In genomic region chr7:107796500-107796899, GRCm38 (mm10) we compare ENCODE assay signal across 47 mouse cellular contexts. TPM values are rescaled to one million over a fixed set of nuclear protein-coding genes. Genes with fewer than 3 reads are reported as not detected.
"Had no signal": no experiment of that assay in that cellular context is flagged by ENCODE, and none has a peak within 500 bp of the region (broad histone marks: within the 10 kb centered on the region; RNA-seq: fewer than 3 reads in every experiment).

No protein-coding gene starts in this region.

- H3K36me3 ChIP-seq: limb, embryonic 10.5 days; limb, embryonic 12.5 days; limb, embryonic 13.5 days; limb, embryonic 15.5 days; liver, embryonic 12.5 days; liver, embryonic 13.5 days; liver, embryonic 15.5 days; lung, embryonic 15.5 days; midbrain, embryonic 10.5 days; midbrain, embryonic 12.5 days; midbrain, embryonic 13.5 days; midbrain, embryonic 15.5 days had no signal

- H3K9me3 ChIP-seq: limb, embryonic 10.5 days; limb, embryonic 12.5 days; limb, embryonic 13.5 days; limb, embryonic 15.5 days; liver, embryonic 12.5 days; liver, embryonic 13.5 days; liver, embryonic 15.5 days; lung, embryonic 15.5 days; megakaryocyte, embryonic 14.5 days; midbrain, embryonic 10.5 days; midbrain, embryonic 12.5 days; midbrain, embryonic 13.5 days; midbrain, embryonic 15.5 days had no signal

- H3K9ac ChIP-seq: limb, embryonic 12.5 days; limb, embryonic 13.5 days; limb, embryonic 15.5 days; liver, embryonic 12.5 days; liver, embryonic 13.5 days; liver, embryonic 14.5 days; liver, embryonic 15.5 days; liver, postnatal 0 days; lung, embryonic 14.5 days; lung, embryonic 15.5 days; midbrain, embryonic 12.5 days; midbrain, embryonic 13.5 days; midbrain, embryonic 15.5 days had no signal

- H3K4me1 ChIP-seq: limb, embryonic 12.5 days; limb, embryonic 13.5 days; limb, embryonic 15.5 days; liver, embryonic 12.5 days; liver, embryonic 13.5 days; liver, embryonic 15.5 days; lung, embryonic 15.5 days; megakaryocyte, embryonic 14.5 days; midbrain, embryonic 10.5 days; midbrain, embryonic 12.5 days; midbrain, embryonic 13.5 days; midbrain, embryonic 15.5 days had no signal

- H3K4me2 ChIP-seq: limb, embryonic 12.5 days; limb, embryonic 13.5 days; limb, embryonic 15.5 days; liver, embryonic 11.5 days; liver, embryonic 12.5 days; liver, embryonic 13.5 days; liver, embryonic 15.5 days; lung, embryonic 14.5 days; lung, embryonic 15.5 days; midbrain, embryonic 11.5 days; midbrain, embryonic 12.5 days; midbrain, embryonic 13.5 days; midbrain, embryonic 15.5 days had no signal

- ATAC-seq: liver, embryonic 12.5 days; liver, postnatal 0 days; lung, postnatal 0 days; midbrain, embryonic 13.5 days; midbrain, embryonic 15.5 days; midbrain, embryonic 16.5 days had no signal

- H3K27me3 ChIP-seq: limb, embryonic 12.5 days; limb, embryonic 13.5 days; limb, embryonic 15.5 days; liver, embryonic 12.5 days; liver, embryonic 13.5 days; liver, embryonic 15.5 days; lung, embryonic 15.5 days; megakaryocyte, embryonic 14.5 days; midbrain, embryonic 12.5 days; midbrain, embryonic 13.5 days; midbrain, embryonic 15.5 days had no signal

- H3K27ac ChIP-seq: left cerebral cortex, adult 2 months; limb, embryonic 10.5 days; limb, embryonic 12.5 days; limb, embryonic 13.5 days; limb, embryonic 15.5 days; liver, embryonic 12.5 days; liver, embryonic 13.5 days; liver, embryonic 14.5 days; liver, embryonic 15.5 days; lung, embryonic 15.5 days; macrophage; midbrain, embryonic 10.5 days; midbrain, embryonic 12.5 days; midbrain, embryonic 13.5 days; midbrain, embryonic 15.5 days had no signal

- DNase-seq: left cerebral cortex, postnatal 4 days; liver, embryonic 13.5 days; liver, postnatal 0 days; lung, adult 18-20 months; lung, adult 2 months; lung, embryonic 14.5 days; lung, postnatal 10 days; lung, postnatal 14 days; lung, postnatal 36 days; lung, postnatal 4 days; midbrain, embryonic 14.5 days had no signal

- H3K4me3 ChIP-seq: left cerebral cortex, adult 2 months; limb, embryonic 10.5 days; limb, embryonic 12.5 days; limb, embryonic 13.5 days; limb, embryonic 15.5 days; liver, embryonic 12.5 days; liver, embryonic 13.5 days; liver, embryonic 15.5 days; lung, embryonic 15.5 days; megakaryocyte, embryonic 14.5 days; midbrain, embryonic 10.5 days; midbrain, embryonic 12.5 days; midbrain, embryonic 13.5 days; midbrain, embryonic 15.5 days; myocyte had no signal

RNA-seq across cellular contexts. Expression of gene Ovch2, which starts 4.5 kb away (rescaled TPM):
- total RNA-seq: left cerebral cortex, adult 2 months; left cerebral cortex, adult 8-10 months; left cerebral cortex, postnatal 10 days; left cerebral cortex, postnatal 14 days; left cerebral cortex, postnatal 25 days; left cerebral cortex, postnatal 36 days; left cerebral cortex, postnatal 4 days; liver, adult 2 months; megakaryocyte progenitor cell, adult 5-6 weeks; megakaryocyte, adult 5-6 weeks; megakaryocyte-erythroid progenitor cell, adult 5-6 weeks; midbrain, postnatal 0 days; monocyte, adult 5-6 weeks had no signal
- polyA plus RNA-seq: limb, embryonic 10.5 days; limb, embryonic 11.5 days; limb, embryonic 12.5 days; limb, embryonic 13.5 days; limb, embryonic 14.5 days; limb, embryonic 15.5 days; liver, adult 2 months; liver, embryonic 11.5 days; liver, embryonic 12.5 days; liver, embryonic 13.5 days; liver, embryonic 14.5 days; liver, embryonic 15.5 days; liver, embryonic 16.5 days; liver, postnatal 0 days; lung, adult 2 months; lung, embryonic 14.5 days; lung, embryonic 15.5 days; lung, embryonic 16.5 days; lung, postnatal 0 days; macrophage; midbrain, embryonic 10.5 days; midbrain, embryonic 11.5 days; midbrain, embryonic 12.5 days; midbrain, embryonic 13.5 days; midbrain, embryonic 14.5 days; midbrain, embryonic 15.5 days; midbrain, embryonic 16.5 days; midbrain, postnatal 0 days; myocyte; neural tube, embryonic 11.5 days had no signal

RNA-seq across cellular contexts. Expression of gene Olfr467, which starts 15.6 kb away (rescaled TPM):
- total RNA-seq: left cerebral cortex, adult 2 months; left cerebral cortex, adult 8-10 months; left cerebral cortex, postnatal 10 days; left cerebral cortex, postnatal 14 days; left cerebral cortex, postnatal 25 days; left cerebral cortex, postnatal 36 days; left cerebral cortex, postnatal 4 days; liver, adult 2 months; megakaryocyte progenitor cell, adult 5-6 weeks; megakaryocyte, adult 5-6 weeks; megakaryocyte-erythroid progenitor cell, adult 5-6 weeks; midbrain, postnatal 0 days; monocyte, adult 5-6 weeks had no signal
- polyA plus RNA-seq: limb, embryonic 10.5 days; limb, embryonic 11.5 days; limb, embryonic 12.5 days; limb, embryonic 13.5 days; limb, embryonic 14.5 days; limb, embryonic 15.5 days; liver, adult 2 months; liver, embryonic 11.5 days; liver, embryonic 12.5 days; liver, embryonic 13.5 days; liver, embryonic 14.5 days; liver, embryonic 15.5 days; liver, embryonic 16.5 days; liver, postnatal 0 days; lung, adult 2 months; lung, embryonic 14.5 days; lung, embryonic 15.5 days; lung, embryonic 16.5 days; lung, postnatal 0 days; macrophage; midbrain, embryonic 10.5 days; midbrain, embryonic 11.5 days; midbrain, embryonic 12.5 days; midbrain, embryonic 13.5 days; midbrain, embryonic 14.5 days; midbrain, embryonic 15.5 days; midbrain, embryonic 16.5 days; midbrain, postnatal 0 days; myocyte; neural tube, embryonic 11.5 days had no signal

RNA-seq across cellular contexts. Expression of gene Olfr469, which starts 28.8 kb away (rescaled TPM):
- total RNA-seq: left cerebral cortex, adult 2 months; left cerebral cortex, adult 8-10 months; left cerebral cortex, postnatal 10 days; left cerebral cortex, postnatal 14 days; left cerebral cortex, postnatal 25 days; left cerebral cortex, postnatal 36 days; left cerebral cortex, postnatal 4 days; liver, adult 2 months; megakaryocyte progenitor cell, adult 5-6 weeks; megakaryocyte, adult 5-6 weeks; megakaryocyte-erythroid progenitor cell, adult 5-6 weeks; midbrain, postnatal 0 days had no signal
- polyA plus RNA-seq: limb, embryonic 10.5 days; limb, embryonic 11.5 days; limb, embryonic 12.5 days; limb, embryonic 13.5 days; limb, embryonic 14.5 days; limb, embryonic 15.5 days; liver, adult 2 months; liver, embryonic 11.5 days; liver, embryonic 12.5 days; liver, embryonic 13.5 days; liver, embryonic 14.5 days; liver, embryonic 15.5 days; liver, embryonic 16.5 days; liver, postnatal 0 days; lung, adult 2 months; lung, embryonic 14.5 days; lung, embryonic 15.5 days; lung, embryonic 16.5 days; lung, postnatal 0 days; macrophage; midbrain, embryonic 10.5 days; midbrain, embryonic 11.5 days; midbrain, embryonic 12.5 days; midbrain, embryonic 13.5 days; midbrain, embryonic 14.5 days; midbrain, embryonic 15.5 days; midbrain, embryonic 16.5 days; midbrain, postnatal 0 days; myocyte; neural tube, embryonic 11.5 days had no signal

RNA-seq across cellular contexts. Expression of gene Cyb5r2, which starts 38.7 kb away (rescaled TPM):
- total RNA-seq: left cerebral cortex, adult 2 months; left cerebral cortex, postnatal 10 days; left cerebral cortex, postnatal 14 days; left cerebral cortex, postnatal 25 days; left cerebral cortex, postnatal 36 days; left cerebral cortex, postnatal 4 days; liver, adult 2 months; megakaryocyte progenitor cell, adult 5-6 weeks; megakaryocyte, adult 5-6 weeks; megakaryocyte-erythroid progenitor cell, adult 5-6 weeks; midbrain, postnatal 0 days; monocyte, adult 5-6 weeks had no signal
- polyA plus RNA-seq: liver, embryonic 15.5 days; lung, adult 2 months; macrophage; midbrain, embryonic 14.5 days; midbrain, embryonic 16.5 days; neural tube, embryonic 11.5 days had no signal

RNA-seq across cellular contexts. Expression of gene Olfr470, which starts 50.8 kb away (rescaled TPM):
- total RNA-seq: left cerebral cortex, adult 2 months; left cerebral cortex, adult 8-10 months; left cerebral cortex, postnatal 10 days; left cerebral cortex, postnatal 14 days; left cerebral cortex, postnatal 25 days; left cerebral cortex, postnatal 36 days; left cerebral cortex, postnatal 4 days; liver, adult 2 months; megakaryocyte progenitor cell, adult 5-6 weeks; megakaryocyte, adult 5-6 weeks; megakaryocyte-erythroid progenitor cell, adult 5-6 weeks; midbrain, postnatal 0 days; monocyte, adult 5-6 weeks had no signal
- polyA plus RNA-seq: limb, embryonic 10.5 days; limb, embryonic 11.5 days; limb, embryonic 12.5 days; limb, embryonic 13.5 days; limb, embryonic 14.5 days; limb, embryonic 15.5 days; liver, adult 2 months; liver, embryonic 11.5 days; liver, embryonic 12.5 days; liver, embryonic 13.5 days; liver, embryonic 14.5 days; liver, embryonic 15.5 days; liver, embryonic 16.5 days; liver, postnatal 0 days; lung, adult 2 months; lung, embryonic 14.5 days; lung, embryonic 15.5 days; lung, embryonic 16.5 days; lung, postnatal 0 days; macrophage; midbrain, embryonic 10.5 days; midbrain, embryonic 11.5 days; midbrain, embryonic 12.5 days; midbrain, embryonic 13.5 days; midbrain, embryonic 14.5 days; midbrain, embryonic 15.5 days; midbrain, embryonic 16.5 days; midbrain, postnatal 0 days; myocyte; neural tube, embryonic 11.5 days had no signal
